Mouse (Mus musculus) gastrocnemius, adult 2 months (tissue): ENCODE measurements around the gene Slc25a47. TPM values are rescaled to one million over a fixed set of nuclear protein-coding genes. Genes with fewer than 3 reads are reported as not detected.

Source experiments
- DNase-seq: peaks from one replicate; pipeline ENCODE4 v3.0.0; 2022
- H3K27ac ChIP-seq: fragments of 200-600 bp; 2 replicates; pipeline ENCODE4 v1.8.1; 2022; ENCODE audit warnings: mild to moderate bottlenecking
- H3K4me3 ChIP-seq: fragments of 200-600 bp; 2 replicates; pipeline ENCODE4 v1.8.1; 2022; ENCODE audit warnings: mild to moderate bottlenecking, moderate library complexity
- CTCF ChIP-seq: fragments of 200-600 bp; IDR thresholded peaks from 2 replicates; pipeline ENCODE4 v1.8.1; 2022; ENCODE audit warnings: antibody characterized with exemption, mild to moderate bottlenecking, moderate library complexity
- intact Hi-C: fragments of 180-260 bp; cut with DNase I; formaldehyde crosslinking; loops from one replicate; pipeline ENCODE4 v1.15.1; 2025
- microRNA-seq: library from miRNA; unstranded; fragments of <30 nt; microRNA quantifications from one replicate; pipeline ENCODE4 v1.2.0, GENCODE M21; 2021
- total RNA-seq, 2 experiments: library from RNA; stranded (reverse); gene quantifications; 2 replicates each; pipeline ENCODE4 v1.2.3; 2021

Gene Slc25a47
- total RNA-seq, 2 experiments from 2014 or later, result 7.7 to 8.8 TPM

- no peak overlapping the region for H3K27ac ChIP-seq
- DNase-seq, result no peak
- H3K4me3 ChIP-seq, result no peak overlapping the region
- intact Hi-C loops, result loop anchor here (2.0 to 10.0 kb wide), 2 partner anchors 409 to 1493 kb away; no protein-coding TSS in a partner anchor
- no peak for TF ChIP-seq CTCF
Observed at GRCm38 (mm10) chr12:108905620-108906302, 69.9 kb downstream of the Slc25a47 start.

- no peak for TF ChIP-seq CTCF
- intact Hi-C loops, result loop anchor here (10.0 kb wide), 1 partner anchor 408 kb away; no protein-coding TSS in a partner anchor
- Histone ChIP-seq H3K27ac (no peak overlapping the region), H3K4me3 (no peak overlapping the region)
- DNase-seq, result no peak
Observed at GRCm38 (mm10) chr12:108906398-108906797, 70.6 kb downstream of the Slc25a47 start.

Small RNA genes within 50 kb of the gene (microRNA-seq; reads per million reads assigned to microRNA genes)
- gene Mir345, result 70.1 reads per million, percentile 37 among the genes with 10 or more reads in this experiment

Other genes with a start within 250 kb of the Slc25a47 start
- not detected for gene Degs2, start 133.7 kb upstream of the Slc25a47 start, total RNA-seq
- gene Yy1, start 43.1 kb upstream of the Slc25a47 start, total RNA-seq, result 10 to 100 TPM; 33.4 to 35.6 TPM
- gene Slc25a29, start 163 bp upstream of the Slc25a47 start, total RNA-seq, result 10 to 100 TPM; 11.9 to 12.1 TPM
- gene Wdr25, start 57.6 kb downstream of the Slc25a47 start, total RNA-seq, result 1 to 10 TPM; 2.5 to 5.3 TPM
- 10 to 100 TPM; 28.4 to 29.1 TPM for gene Wars, start 58.1 kb downstream of the Slc25a47 start, total RNA-seq
- gene Begain, start 232.2 kb downstream of the Slc25a47 start, total RNA-seq, result under 1 TPM in 1 of 2 experiments, not detected in 1; 0.45 TPM